In genomic region chr2:52858529-52859465, GRCm38 (mm10) we compare ENCODE assay signal across 9 mouse cellular contexts. TPM values are rescaled to one million over a fixed set of nuclear protein-coding genes. Genes with fewer than 3 reads are reported as not detected.
DNase-seq lines count a peak whose midpoint lies in the region; ATAC-seq and TF ChIP-seq lines count a peak whose summit lies in the region.
"Had no signal": no experiment of that assay in that cellular context is flagged by ENCODE, and none has a peak within 500 bp of the region (broad histone marks: within the 10 kb centered on the region; RNA-seq: fewer than 3 reads in every experiment).

No protein-coding gene starts in this region.

- H3K27ac ChIP-seq in heart, adult 2 months: peak overlapping the region; percentile 77
- H3K27ac ChIP-seq in limb, embryonic 15.5 days: peak overlapping the region; percentile 91
- peak overlapping the region; percentile 72 for H3K27ac ChIP-seq in midbrain, postnatal 0 days (ENCODE audit: low read depth, low read length)
- H3K27ac ChIP-seq: macrophage had no signal

- peak overlapping the region; percentile 94 for H3K4me3 ChIP-seq in heart, adult 2 months
- peak overlapping the region; percentile 86 for H3K4me3 ChIP-seq in limb, embryonic 15.5 days
- H3K4me3 ChIP-seq in midbrain, postnatal 0 days (ENCODE audit: low read depth, low read length): peak overlapping the region; percentile 87

- no peak for TF ChIP-seq EP300 in heart, adult 2 months (IDR thresholded peaks at IDR 0.05; ENCODE audit: insufficient read depth, low read depth, low read length)

- 4% methylated on average over 46 of the region's 46 CpGs for WGBS in heart, adult 2 months
- under 1% methylated on average over 46 of the region's 46 CpGs for WGBS in limb, embryonic 15.5 days
- WGBS in midbrain, postnatal 0 days: under 1% methylated on average over 45 of the region's 46 CpGs

- no peaks in the 10 kb centered on the region for H3K9me3 ChIP-seq in limb, embryonic 15.5 days
- no peaks in the 10 kb centered on the region for H3K9me3 ChIP-seq in midbrain, postnatal 0 days (ENCODE audit: low read length)

- peaks cover 6% of the 10 kb centered on the region for H3K4me1 ChIP-seq in heart, adult 2 months (ENCODE audit: control insufficient read depth, insufficient read depth, low read length)
- H3K4me1 ChIP-seq in limb, embryonic 15.5 days: peaks cover 33% of the 10 kb centered on the region
- H3K4me1 ChIP-seq in midbrain, postnatal 0 days (ENCODE audit: insufficient read depth, low read length): peaks cover 3% of the 10 kb centered on the region; the same call in 1 of the 2 replicates

- H3K4me2 ChIP-seq in limb, embryonic 15.5 days: peak overlapping the region; percentile 69
- peak overlapping the region; percentile 91 for H3K4me2 ChIP-seq in midbrain, postnatal 0 days (ENCODE audit: low read depth, low read length, poor library complexity, severe bottlenecking)

- no peaks in the 10 kb centered on the region for H3K36me3 ChIP-seq in heart, adult 2 months (ENCODE audit: control insufficient read depth, insufficient read depth, low read length)
- H3K36me3 ChIP-seq in limb, embryonic 15.5 days: no peaks in the 10 kb centered on the region
- no peaks in the 10 kb centered on the region for H3K36me3 ChIP-seq in midbrain, postnatal 0 days (ENCODE audit: insufficient read depth, low read length)

- intact Hi-C loops in heart, adult 2 months (cut with DNase I): loop anchor here (2.0 to 5.0 kb wide), 5 partner anchors 84 to 334 kb away; partner anchors contain the start of genes Arl6ip6 and Prpf40a

- DNase-seq in lung, adult 18-20 months: peak; percentile 31 to 37
- no peak for DNase-seq in lung, postnatal 25 days (ENCODE audit: low spot score)
- peak; percentile 66 for DNase-seq in embryo, embryonic 9.5 days (ENCODE audit: extremely low spot score)
- peak; percentile 65 to 75 for DNase-seq in heart, adult 2 months
- DNase-seq in kidney, adult 11 months: peak; percentile 28
- peak; percentile 43 for DNase-seq in midbrain, postnatal 0 days (ENCODE audit: low spot score)
- peak; percentile 14 for DNase-seq in thymus, postnatal 25 days

- no peak for TF ChIP-seq POLR2A in heart, adult 2 months (IDR thresholded peaks at IDR 0.05; ENCODE audit: insufficient read depth, low read depth, low read length)

- 0 out of 2 replicates have a peak, but pooled peaks cover 2% of the 10 kb centered on the region for H3K79me2 ChIP-seq in heart, adult 2 months (replicated peaks; ENCODE audit: control insufficient read depth, insufficient read depth, low read length)

- no peaks in the 10 kb centered on the region for H3K27me3 ChIP-seq in heart, adult 2 months (ENCODE audit: control insufficient read depth, insufficient read depth, low read length)
- no peaks in the 10 kb centered on the region for H3K27me3 ChIP-seq in limb, embryonic 15.5 days
- no peaks in the 10 kb centered on the region for H3K27me3 ChIP-seq in midbrain, postnatal 0 days (ENCODE audit: insufficient read depth, low read length)

- 0 out of 2 replicates have a peak, but pooled peaks have one; percentile 17 for ATAC-seq in limb, embryonic 15.5 days (ENCODE audit: insufficient number of reproducible peaks, low FRiP score, low TSS enrichment, low read depth)
- peak; percentile 8 for ATAC-seq in midbrain, postnatal 0 days (ENCODE audit: low FRiP score)

- TF ChIP-seq CTCF in heart, adult 2 months (IDR thresholded peaks at IDR 0.05): peak; percentile 30; the same call in 1 of the 2 replicates
- no peak for TF ChIP-seq CTCF in midbrain, postnatal 0 days (IDR thresholded peaks at IDR 0.05)

- H3K9ac ChIP-seq in heart, adult 2 months (ENCODE audit: low read depth, low read length): peak overlapping the region; percentile 88
- peak overlapping the region; percentile 76 for H3K9ac ChIP-seq in limb, embryonic 15.5 days
- H3K9ac ChIP-seq in midbrain, postnatal 0 days (replicated peaks; ENCODE audit: low read length, poor library complexity, severe bottlenecking): peak overlapping the region; percentile 90

RNA-seq across cellular contexts. Expression of gene Fmnl2, which starts 1.1 kb away (rescaled TPM):
- total RNA-seq in heart, adult 2 months (2021): 1 to 10 TPM; 4.5 to 6.3 TPM
- 1.2 and 2.9 TPM in 2 replicates for polyA plus RNA-seq in heart, adult 2 months (2012; rRNA removed)
- 6.6 and 9.4 TPM in 2 replicates for polyA plus RNA-seq in limb, embryonic 15.5 days (2015; fragmentation: Nextera tagmentation; extraction: Ambion mirVana)
- 27.0 and 32.7 TPM in 2 replicates for total RNA-seq in midbrain, postnatal 0 days (2014; rRNA removed)
- 6.9 and 8.4 TPM in 2 replicates for polyA plus RNA-seq in midbrain, postnatal 0 days (2015; fragmentation: Nextera tagmentation; extraction: Ambion mirVana)
